Mouse (Mus musculus): ENCODE results near the gene Agpat1.

DNA sequence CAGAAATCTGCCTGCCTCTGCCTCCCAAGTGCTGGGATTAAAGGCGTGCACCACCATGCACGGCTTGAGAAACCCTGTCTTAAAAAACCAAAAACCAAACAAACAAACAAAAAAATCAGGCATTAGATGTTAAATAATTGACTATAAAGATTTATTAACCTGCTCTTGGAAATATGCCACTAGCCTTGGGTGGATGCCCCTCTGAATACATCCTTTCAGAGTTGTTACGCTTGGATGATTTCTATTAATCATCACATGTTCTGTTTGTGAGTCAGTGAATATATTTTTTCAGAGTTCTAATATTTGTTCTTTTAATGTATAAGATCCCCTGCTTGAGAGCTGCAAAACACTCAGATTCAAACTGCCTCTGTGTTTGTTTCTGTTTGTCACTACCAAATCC lies 20.9 kb downstream of the Agpat1 start:
- TF ChIP-seq CTCF (IDR thresholded peaks at IDR 0.05; ENCODE audit: extremely low read depth, insufficient read depth, low read length) (no peak), POLR2A (IDR thresholded peaks at IDR 0.05; ENCODE audit: extremely low read depth, insufficient read depth, low read length) (no peak)

Measured in cortical plate, adult 2 months (tissue).